Mouse (Mus musculus) C2C12 (cell line): ENCODE results near the gene Psmd7.
A peak's percentile ranks its signal among the peaks of the same experiment; 100 is the strongest.

ENCODE experiments used
- CTCF ChIP-seq: IDR thresholded peaks from one replicate; pipeline ENCODE4 v1.5.1; 2011; ENCODE audit not compliant: control insufficient read depth, insufficient read depth, insufficient read length
- MAX ChIP-seq: IDR thresholded peaks from one replicate; pipeline ENCODE4 v1.6.1; 2011; ENCODE audit warnings: mild to moderate bottlenecking, control low read depth
- MYOG ChIP-seq: IDR thresholded peaks from one replicate; pipeline ENCODE4 v1.6.1; 2011; ENCODE audit not compliant: control insufficient read depth, insufficient read length; ENCODE audit errors: extremely low read depth
- USF1 ChIP-seq: IDR thresholded peaks from one replicate; pipeline ENCODE4 v1.6.1; 2011; ENCODE audit warnings: low read depth, mild to moderate bottlenecking, control low read depth, moderate library complexity

- TF ChIP-seq CTCF (no peak), MAX (peak; percentile 63), MYOG (no peak), USF1 (no peak)
Observed at GRCm38 (mm10) chr8:107587995-107588780, at the start of gene Psmd7.
